Mouse (Mus musculus): ENCODE measurements around the gene Gm11273.

DNA sequence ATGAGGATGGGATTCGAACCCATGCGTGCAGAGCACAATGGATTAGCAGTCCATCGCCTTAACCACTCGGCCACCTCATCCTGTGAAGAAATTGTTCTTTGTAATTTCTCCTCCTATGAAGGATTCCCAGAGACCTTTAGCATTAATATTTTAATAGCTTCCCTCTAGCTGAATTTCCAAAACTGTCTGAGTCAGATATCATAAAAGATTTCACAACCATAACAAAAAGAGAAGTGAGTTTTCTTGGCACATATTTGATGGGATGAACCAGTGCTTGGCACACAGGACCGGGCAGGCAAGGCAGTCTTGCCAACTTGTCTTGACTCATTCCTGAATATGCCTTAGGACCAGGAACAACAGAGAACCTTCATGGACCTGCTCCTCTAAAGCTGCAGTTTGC lies 8.4 kb downstream of the Gm11273 start:
- TF ChIP-seq CTCF (IDR thresholded peaks at IDR 0.05; ENCODE audit: control insufficient read depth, insufficient read depth, low read length) (no peak), POLR2A (IDR thresholded peaks at IDR 0.05; ENCODE audit: borderline replicate concordance, control insufficient read depth, low read depth, low read length) (no peak)
